Mouse (Mus musculus) myocyte (in vitro differentiated cells): Measurements from ENCODE around the gene Ccdc113. TPM values are rescaled to one million over a fixed set of nuclear protein-coding genes. Genes with fewer than 3 reads are reported as not detected.

Source experiments
- H3K27me3 ChIP-seq: one replicate; pipeline ENCODE4 v1.6.1; 2011; ENCODE audit not compliant: control insufficient read depth, insufficient read depth, insufficient read length
- H3K36me3 ChIP-seq: one replicate; pipeline ENCODE4 v1.6.1; 2011; ENCODE audit not compliant: control insufficient read depth, insufficient read depth
- H3K4me2 ChIP-seq: one replicate; pipeline ENCODE4 v1.6.1; 2011; ENCODE audit warnings: low read depth, control low read depth
- H3K4me3 ChIP-seq: one replicate; pipeline ENCODE4 v1.5.1; 2011; ENCODE audit warnings: mild to moderate bottlenecking, control low read depth, moderate library complexity
- H3K79me2 ChIP-seq: one replicate; pipeline ENCODE4 v1.6.1; 2011; ENCODE audit not compliant: control insufficient read depth, insufficient read depth
- H3ac ChIP-seq: one replicate; pipeline ENCODE4 v1.6.1; 2011; ENCODE audit not compliant: control insufficient read depth, insufficient read length
- CEBPB ChIP-seq: IDR thresholded peaks from 2 replicates; pipeline ENCODE4 v1.6.1; 2011; ENCODE audit warnings: mild to moderate bottlenecking, moderate library complexity; ENCODE audit not compliant: poor library complexity, insufficient read depth, severe bottlenecking
- E2F4 ChIP-seq: IDR thresholded peaks from one replicate; pipeline ENCODE4 v1.6.1; 2011; ENCODE audit warnings: mild to moderate bottlenecking, control low read depth, moderate library complexity; ENCODE audit not compliant: insufficient read depth
- MAX ChIP-seq: IDR thresholded peaks from one replicate; pipeline ENCODE4 v1.6.1; 2011; ENCODE audit warnings: low read depth, mild to moderate bottlenecking, control low read depth
- MYOD1 ChIP-seq, 3 experiments: IDR thresholded peaks; one replicate each; pipeline ENCODE4 v1.6.1; 2011; ENCODE audit warnings: control low read depth in 2 of 3, low read depth in 2 of 3, mild to moderate bottlenecking in 2 of 3, moderate library complexity in 1 of 3; ENCODE audit not compliant: insufficient read length in 2 of 3, control insufficient read depth in 1 of 3
- MYOG ChIP-seq, 3 experiments: IDR thresholded peaks; one replicate each; pipeline ENCODE4 v1.6.1; 2011; ENCODE audit warnings: control low read depth in 2 of 3, low read depth in 2 of 3, mild to moderate bottlenecking in 2 of 3; ENCODE audit not compliant: insufficient read length in 2 of 3, control insufficient read depth in 1 of 3, insufficient read depth in 1 of 3
- POLR2A ChIP-seq: IDR thresholded peaks from one replicate; pipeline ENCODE4 v1.6.1; 2011; ENCODE audit warnings: low read depth, mild to moderate bottlenecking, control low read depth, moderate library complexity; ENCODE audit not compliant: insufficient read length
- POLR2AphosphoS2 ChIP-seq: IDR thresholded peaks from one replicate; pipeline ENCODE4 v1.6.1; 2011; ENCODE audit warnings: low read depth, control low read depth; ENCODE audit not compliant: insufficient read length
- REST ChIP-seq: IDR thresholded peaks from one replicate; pipeline ENCODE4 v1.6.1; 2011; ENCODE audit warnings: mild to moderate bottlenecking, control low read depth, moderate library complexity; ENCODE audit not compliant: insufficient read depth, insufficient read length
- SRF ChIP-seq: IDR thresholded peaks from one replicate; pipeline ENCODE4 v1.6.1; 2011; ENCODE audit warnings: low read depth; ENCODE audit not compliant: control insufficient read depth, insufficient read length
- TCF12 ChIP-seq: IDR thresholded peaks from one replicate; pipeline ENCODE4 v1.6.1; 2011; ENCODE audit warnings: mild to moderate bottlenecking, control low read depth; ENCODE audit not compliant: poor library complexity, insufficient read depth, severe bottlenecking
- TCF3 ChIP-seq: IDR thresholded peaks from one replicate; pipeline ENCODE4 v1.6.1; 2011; ENCODE audit warnings: low read depth, control low read depth; ENCODE audit not compliant: insufficient read length
- USF1 ChIP-seq: IDR thresholded peaks from one replicate; pipeline ENCODE4 v1.6.1; 2011; ENCODE audit warnings: low read depth, mild to moderate bottlenecking, control low read depth, moderate library complexity
- polyA plus RNA-seq: library from polyadenylated mRNA; unstranded; fragments of >200 nt; fragmentation: generic; extraction: Trizol; gene quantifications from one replicate; pipeline ENCODE4 v1.2.1, GENCODE M21; 2012; ENCODE audit warnings: missing spikeins

Ccdc113 gene
- not detected for polyA plus RNA-seq

DNA sequence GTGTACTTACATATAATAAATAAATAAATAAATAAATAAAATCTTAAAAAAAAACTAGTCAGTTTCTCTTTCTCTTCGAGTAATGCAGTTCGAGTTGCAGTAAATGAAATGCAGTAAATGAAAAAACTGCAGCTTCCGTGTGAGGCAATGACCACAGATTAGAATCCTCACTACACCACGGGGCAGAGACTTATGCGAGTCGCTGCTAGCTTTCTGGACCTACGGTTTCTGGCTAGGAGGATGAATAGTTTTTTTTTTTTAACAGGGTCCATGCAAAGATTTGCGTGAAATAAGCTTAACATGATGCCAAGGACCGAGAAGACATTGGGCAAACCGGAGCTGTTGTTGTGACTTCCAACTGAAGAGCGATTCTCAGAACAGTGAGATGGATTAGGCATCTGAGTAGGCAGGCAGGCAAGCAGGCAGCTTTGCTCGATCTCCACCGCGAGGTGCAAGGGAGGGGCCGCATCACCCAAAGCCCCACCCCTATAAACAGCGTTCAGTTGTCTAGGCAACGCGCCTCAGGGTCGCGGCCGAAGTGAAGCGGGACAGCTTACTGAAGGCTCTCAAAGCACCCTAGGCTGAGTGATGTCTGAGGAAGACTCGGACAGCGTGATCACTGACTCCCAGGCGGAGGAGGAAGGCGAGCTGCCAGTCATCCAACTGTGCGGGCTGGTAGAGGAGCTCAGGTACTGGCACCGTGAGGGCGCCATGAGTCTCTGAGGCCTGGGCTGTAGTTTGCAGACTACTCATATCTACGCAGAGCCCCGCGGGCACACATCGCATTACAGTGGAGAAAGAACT, at the start of gene Ccdc113:
Gene Ccdc113, plus strand, starts transcription at position 502 of the 804 bp plus-strand sequence.
- H3K27me3 ChIP-seq: peaks cover 24% of the 10 kb centered on the region
- H3K4me2 ChIP-seq: peak within 1 kb of the TSS; percentile 50
- TF ChIP-seq MAX: no peak
- no peak for TF ChIP-seq USF1
- TF ChIP-seq TCF3: no peak
- TF ChIP-seq E2F4: no peak
- TF ChIP-seq MYOG (IDR thresholded peaks at IDR 0.05; ENCODE audit: control insufficient read depth in 1 of 3, insufficient read depth in 1 of 3, insufficient read length in 2 of 3, low read depth in 2 of 3): no peak
- TF ChIP-seq TCF12: no peak
- TF ChIP-seq SRF: no peak
- no peak within 1 kb of the TSS for H3K4me3 ChIP-seq
- H3K36me3 ChIP-seq: no peaks in the 10 kb centered on the region
- no peak within 1 kb of the TSS for H3ac ChIP-seq
- no peaks in the 10 kb centered on the region for H3K79me2 ChIP-seq

DNA sequence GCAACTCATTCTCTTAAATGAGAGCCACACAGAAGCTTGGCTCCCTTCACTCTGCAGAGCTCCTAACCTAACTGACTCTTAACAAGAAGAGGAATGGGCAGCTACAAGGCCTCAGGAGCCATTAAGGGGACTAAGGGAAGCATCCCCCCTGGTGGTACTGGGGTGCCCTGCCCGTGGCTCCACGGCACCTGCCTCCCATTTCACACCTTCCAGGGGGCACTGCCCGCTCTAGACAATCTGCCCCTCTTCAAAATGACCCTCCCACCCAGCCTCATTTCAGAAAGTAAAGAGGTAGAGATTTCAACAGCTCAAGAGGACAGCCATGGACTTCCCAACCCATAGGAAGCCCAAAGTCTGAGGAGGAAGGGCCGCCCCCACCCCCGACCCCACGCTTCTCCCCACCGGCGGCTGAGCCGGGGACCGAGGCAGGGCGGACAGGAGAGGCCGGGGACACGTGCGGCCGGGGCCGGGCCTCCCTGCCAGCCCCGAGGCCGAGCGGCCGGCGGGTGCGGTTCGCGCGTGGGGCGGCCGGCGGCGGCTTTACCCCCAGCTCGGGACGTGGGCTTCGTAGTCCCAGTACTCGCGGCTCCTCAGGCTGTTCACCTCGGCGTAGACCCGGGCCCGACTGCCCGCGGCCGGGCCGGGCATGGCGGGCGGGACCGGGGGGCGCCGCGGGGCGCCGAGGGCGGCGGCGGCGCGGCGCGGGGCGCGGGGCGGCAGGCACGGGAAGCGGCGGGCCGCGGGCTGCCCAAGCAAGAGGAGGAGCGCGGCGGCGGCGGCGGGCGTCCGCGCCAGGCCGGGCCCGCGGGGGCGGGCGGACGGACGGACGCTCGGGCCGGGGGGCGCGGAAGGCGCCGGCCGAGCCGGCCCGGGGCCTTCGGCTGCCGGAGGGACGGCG, 45.8 kb upstream of the Ccdc113 start:
- H3K4me3 ChIP-seq: peak overlapping the region; percentile 32
- peaks cover 12% of the 10 kb centered on the region for H3K36me3 ChIP-seq
- peak overlapping the region; percentile 83 for H3ac ChIP-seq
- H3K27me3 ChIP-seq: peaks cover 4% of the 10 kb centered on the region
- no peak for TF ChIP-seq TCF12
- no peak for TF ChIP-seq REST
- no peak for TF ChIP-seq POLR2A
- TF ChIP-seq USF1: no peak
- no peak for TF ChIP-seq MAX
- no peak for TF ChIP-seq E2F4
- no peak for TF ChIP-seq MYOD1 (IDR thresholded peaks at IDR 0.05; ENCODE audit: control insufficient read depth in 1 of 3, insufficient read length in 2 of 3, low read depth in 2 of 3)
- TF ChIP-seq CEBPB: no peak
- TF ChIP-seq SRF: no peak
- no peak for TF ChIP-seq TCF3
- TF ChIP-seq POLR2AphosphoS2: no peak
- TF ChIP-seq MYOG (IDR thresholded peaks at IDR 0.05; ENCODE audit: control insufficient read depth in 1 of 3, insufficient read depth in 1 of 3, insufficient read length in 2 of 3, low read depth in 2 of 3): no peak
- H3K4me2 ChIP-seq: peak overlapping the region; percentile 77
- H3K79me2 ChIP-seq: peaks cover 44% of the 10 kb centered on the region

DNA sequence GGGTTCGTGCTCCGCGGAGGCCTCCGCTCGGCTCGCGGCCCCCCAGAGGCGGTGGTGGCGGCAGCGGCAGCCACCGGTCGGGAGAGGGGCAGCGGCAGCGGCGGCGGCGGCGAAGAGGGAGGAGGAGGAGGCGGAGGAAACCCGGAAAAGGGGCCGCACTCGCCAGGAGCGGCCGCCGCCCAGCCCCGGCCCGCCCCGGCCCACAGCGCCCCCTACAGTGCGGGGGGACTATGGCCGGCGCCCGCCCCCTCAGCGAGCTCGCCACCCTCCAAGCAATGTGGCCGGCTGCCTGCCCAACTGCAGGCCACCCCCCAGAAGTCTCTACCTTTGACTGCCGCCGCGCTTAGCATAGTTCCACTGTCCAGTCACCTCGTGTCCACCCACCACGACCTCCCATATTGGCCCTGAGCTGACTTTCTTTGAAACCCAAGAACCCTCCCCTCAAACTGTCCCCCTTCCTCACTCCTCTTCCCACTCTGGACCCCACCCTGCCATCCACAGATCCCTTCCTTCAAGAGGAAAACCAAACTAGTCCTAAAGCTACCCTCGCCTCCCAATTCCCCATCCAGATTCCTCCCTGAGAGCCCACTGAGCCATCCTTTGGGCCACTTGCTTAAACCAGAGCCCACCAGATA, 45.1 kb upstream of the Ccdc113 start:
- H3K36me3 ChIP-seq: peaks cover 11% of the 10 kb centered on the region
- peak overlapping the region; percentile 83 for H3ac ChIP-seq
- H3K27me3 ChIP-seq: peaks cover 4% of the 10 kb centered on the region
- peaks cover 38% of the 10 kb centered on the region for H3K79me2 ChIP-seq
- peak overlapping the region; percentile 32 for H3K4me3 ChIP-seq
- peak; percentile 61 for TF ChIP-seq POLR2A
- TF ChIP-seq SRF: no peak
- peak overlapping the region; percentile 57 for H3K4me2 ChIP-seq

DNA sequence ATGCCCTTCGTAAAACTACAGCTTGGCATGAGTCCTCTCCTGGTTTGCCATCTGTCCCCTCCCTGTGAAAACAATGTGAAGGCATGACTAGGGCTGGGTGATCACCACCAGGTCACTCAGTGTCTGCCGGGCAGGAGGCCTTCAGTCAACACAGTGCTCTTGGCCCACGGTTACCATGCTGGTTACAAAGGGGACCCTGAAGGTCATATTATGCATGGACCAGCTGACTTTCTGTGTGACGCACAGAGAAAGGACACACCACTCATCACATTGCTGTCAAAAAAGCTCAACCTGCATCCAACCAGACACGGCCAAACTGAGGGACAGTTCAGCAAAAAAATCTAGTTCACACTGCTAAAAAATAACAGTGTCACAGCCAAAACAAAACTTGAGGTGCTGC, 43.9 kb upstream of the Ccdc113 start, which contains the start of gene Csnk2a2:
Gene Csnk2a2, minus strand, starts transcription at position 34 of the 400 bp plus-strand sequence.
- H3ac ChIP-seq: peak within 1 kb of the TSS; percentile 83
- peaks cover 10% of the 10 kb centered on the region for H3K27me3 ChIP-seq
- H3K79me2 ChIP-seq: peaks cover 31% of the 10 kb centered on the region
- TF ChIP-seq SRF (no peak), MYOG (IDR thresholded peaks at IDR 0.05; ENCODE audit: control insufficient read depth in 1 of 3, insufficient read depth in 1 of 3, insufficient read length in 2 of 3, low read depth in 2 of 3) (no peak), TCF12 (no peak), E2F4 (no peak), USF1 (no peak), POLR2AphosphoS2 (no peak), CEBPB (no peak), MYOD1 (IDR thresholded peaks at IDR 0.05; ENCODE audit: control insufficient read depth in 1 of 3, insufficient read length in 2 of 3, low read depth in 2 of 3) (no peak), TCF3 (no peak), POLR2A (no peak), MAX (no peak), REST (no peak)
- H3K36me3 ChIP-seq: peaks cover 10% of the 10 kb centered on the region
- H3K4me2 ChIP-seq: peak within 1 kb of the TSS; percentile 57
- H3K4me3 ChIP-seq: peak within 1 kb of the TSS; percentile 32
